In genomic region chr17:24537536-24537935, GRCm38 (mm10) we compare ENCODE assay signal across 14 mouse cellular contexts. TPM values are rescaled to one million over a fixed set of nuclear protein-coding genes. Genes with fewer than 3 reads are reported as not detected.
DNase-seq lines count a peak whose midpoint lies in the region; ATAC-seq and TF ChIP-seq lines count a peak whose summit lies in the region.
"Had no signal": no experiment of that assay in that cellular context is flagged by ENCODE, and none has a peak within 500 bp of the region (broad histone marks: within the 10 kb centered on the region; RNA-seq: fewer than 3 reads in every experiment).

No protein-coding gene starts in this region.

- H3K4me3 ChIP-seq in hindbrain, embryonic 13.5 days = no peak overlapping the region
- no peak overlapping the region for H3K4me3 ChIP-seq in hindbrain, embryonic 10.5 days
- H3K4me3 ChIP-seq in stomach, embryonic 15.5 days (replicated peaks) = no peak overlapping the region
- H3K4me3 ChIP-seq in stomach, postnatal 0 days (ENCODE audit: low read depth, low read length) = no peak overlapping the region
- H3K4me3 ChIP-seq in hindbrain, postnatal 0 days (ENCODE audit: low read length) = no peak overlapping the region
- no peak overlapping the region for H3K4me3 ChIP-seq in kidney, embryonic 14.5 days (ENCODE audit: low read length)
- H3K4me3 ChIP-seq: erythroblast, embryonic 14.5 days; heart, embryonic 15.5 days; myocyte had no signal

- no peak overlapping the region for H3K27ac ChIP-seq in hindbrain, embryonic 13.5 days
- no peak overlapping the region for H3K27ac ChIP-seq in hindbrain, embryonic 10.5 days
- 0 out of 2 replicates have a peak overlapping the region, but pooled peaks have one; percentile 28 for H3K27ac ChIP-seq in stomach, embryonic 15.5 days
- no peak overlapping the region for H3K27ac ChIP-seq in stomach, postnatal 0 days (replicated peaks)
- H3K27ac ChIP-seq in hindbrain, postnatal 0 days = peak overlapping the region; percentile 58; the same call in 1 of the 2 replicates
- no peak overlapping the region for H3K27ac ChIP-seq in kidney, embryonic 14.5 days (ENCODE audit: low read depth, low read length)
- H3K27ac ChIP-seq: heart, embryonic 15.5 days had no signal

- WGBS in hindbrain, embryonic 13.5 days = 44% methylated on average over 3 of the region's 3 CpGs
- WGBS in hindbrain, embryonic 10.5 days = 48% methylated on average over 3 of the region's 3 CpGs
- WGBS in stomach, embryonic 15.5 days = 36% methylated on average over 3 of the region's 3 CpGs
- 25% methylated on average over 3 of the region's 3 CpGs for WGBS in stomach, postnatal 0 days
- 17% methylated on average over 3 of the region's 3 CpGs for WGBS in hindbrain, postnatal 0 days
- WGBS in kidney, embryonic 14.5 days = 47% methylated on average over 3 of the region's 3 CpGs

- H3K4me1 ChIP-seq in hindbrain, embryonic 13.5 days (replicated peaks) = peaks cover 17% of the 10 kb centered on the region
- H3K4me1 ChIP-seq in hindbrain, embryonic 10.5 days (replicated peaks) = peaks cover 26% of the 10 kb centered on the region
- peaks cover 11% of the 10 kb centered on the region for H3K4me1 ChIP-seq in stomach, embryonic 15.5 days
- no peaks in the 10 kb centered on the region for H3K4me1 ChIP-seq in stomach, postnatal 0 days (replicated peaks; ENCODE audit: control insufficient read depth, insufficient read depth)
- H3K4me1 ChIP-seq in hindbrain, postnatal 0 days (ENCODE audit: insufficient read depth, low read length) = peaks cover 17% of the 10 kb centered on the region
- peaks cover 9% of the 10 kb centered on the region for H3K4me1 ChIP-seq in kidney, embryonic 14.5 days (ENCODE audit: control insufficient read depth, insufficient read depth, low read length)

- no peak for TF ChIP-seq EP300 in stomach, postnatal 0 days (optimal IDR thresholded peaks at IDR 0.05)

- no peak for TF ChIP-seq CTCF in stomach, postnatal 0 days (IDR thresholded peaks at IDR 0.05; ENCODE audit: low read depth)
- no peak for TF ChIP-seq CTCF in hindbrain, postnatal 0 days (IDR thresholded peaks at IDR 0.05; ENCODE audit: low read depth)

- no peaks in the 10 kb centered on the region for H3K9me3 ChIP-seq in hindbrain, embryonic 13.5 days
- no peaks in the 10 kb centered on the region for H3K9me3 ChIP-seq in hindbrain, embryonic 10.5 days
- no peaks in the 10 kb centered on the region for H3K9me3 ChIP-seq in stomach, embryonic 15.5 days
- H3K9me3 ChIP-seq in stomach, postnatal 0 days (ENCODE audit: control insufficient read depth, low read length) = no peaks in the 10 kb centered on the region
- no peaks in the 10 kb centered on the region for H3K9me3 ChIP-seq in hindbrain, postnatal 0 days (ENCODE audit: low read length)
- H3K9me3 ChIP-seq in kidney, embryonic 14.5 days (ENCODE audit: control insufficient read depth, low read length) = no peaks in the 10 kb centered on the region
- H3K9me3 ChIP-seq: heart, embryonic 15.5 days had no signal

- DNase-seq in hindbrain, embryonic 10.5 days (ENCODE audit: low spot score) = no peak
- no peak for DNase-seq in stomach, postnatal 0 days (ENCODE audit: low spot score)
- DNase-seq in hindbrain, postnatal 0 days (ENCODE audit: low spot score) = peak; percentile 59
- DNase-seq in spleen, postnatal 4 days (ENCODE audit: low spot score in 2 of 2) = no peak
- no peak for DNase-seq in right cerebral cortex, postnatal 4 days
- DNase-seq: adrenal gland, adult 2 months; gastrocnemius, postnatal 36 days; kidney, postnatal 4 days had no signal

- no peak for ATAC-seq in hindbrain, embryonic 13.5 days (ENCODE audit: low FRiP score)
- no peak for ATAC-seq in stomach, embryonic 15.5 days (ENCODE audit: insufficient read depth, low FRiP score, low read depth)
- no peak for ATAC-seq in stomach, postnatal 0 days (ENCODE audit: low FRiP score, low TSS enrichment)
- peak; percentile 57; the same call in 1 of the 2 replicates for ATAC-seq in hindbrain, postnatal 0 days
- ATAC-seq in kidney, embryonic 14.5 days (ENCODE audit: low FRiP score, low TSS enrichment) = no peak

- no peaks in the 10 kb centered on the region for H3K36me3 ChIP-seq in hindbrain, embryonic 13.5 days
- no peaks in the 10 kb centered on the region for H3K36me3 ChIP-seq in hindbrain, embryonic 10.5 days
- H3K36me3 ChIP-seq in stomach, embryonic 15.5 days = no peaks in the 10 kb centered on the region
- no peaks in the 10 kb centered on the region for H3K36me3 ChIP-seq in stomach, postnatal 0 days (ENCODE audit: control insufficient read depth, insufficient read depth, low read length)
- H3K36me3 ChIP-seq in hindbrain, postnatal 0 days (ENCODE audit: insufficient read depth, low read length) = no peaks in the 10 kb centered on the region
- no peaks in the 10 kb centered on the region for H3K36me3 ChIP-seq in kidney, embryonic 14.5 days (ENCODE audit: control insufficient read depth, insufficient read depth, low read length)
- H3K36me3 ChIP-seq: heart, embryonic 15.5 days had no signal

- H3K9ac ChIP-seq in hindbrain, embryonic 13.5 days = peak overlapping the region; percentile 35; the same call in 1 of the 2 replicates
- H3K9ac ChIP-seq in stomach, embryonic 15.5 days = no peak overlapping the region
- H3K9ac ChIP-seq in stomach, postnatal 0 days (ENCODE audit: low read length) = no peak overlapping the region
- no peak overlapping the region for H3K9ac ChIP-seq in hindbrain, postnatal 0 days (replicated peaks; ENCODE audit: low read length)
- H3K9ac ChIP-seq in kidney, embryonic 14.5 days (ENCODE audit: low read depth, low read length) = no peak overlapping the region
- H3K9ac ChIP-seq: heart, embryonic 15.5 days had no signal

- no peak overlapping the region for H3K4me2 ChIP-seq in hindbrain, embryonic 13.5 days
- no peak overlapping the region for H3K4me2 ChIP-seq in stomach, embryonic 15.5 days
- H3K4me2 ChIP-seq in stomach, postnatal 0 days (replicated peaks; ENCODE audit: low read depth) = no peak overlapping the region
- no peak overlapping the region for H3K4me2 ChIP-seq in hindbrain, postnatal 0 days (ENCODE audit: low read depth, low read length)
- no peak overlapping the region for H3K4me2 ChIP-seq in kidney, embryonic 14.5 days (replicated peaks; ENCODE audit: low read depth, low read length)
- H3K4me2 ChIP-seq: heart, embryonic 15.5 days had no signal

- peaks cover 5% of the 10 kb centered on the region; the same call in 1 of the 2 replicates for H3K27me3 ChIP-seq in hindbrain, embryonic 13.5 days
- no peaks in the 10 kb centered on the region for H3K27me3 ChIP-seq in hindbrain, embryonic 10.5 days (ENCODE audit: insufficient read depth, poor library complexity, severe bottlenecking)
- H3K27me3 ChIP-seq in stomach, embryonic 15.5 days (replicated peaks) = no peaks in the 10 kb centered on the region
- H3K27me3 ChIP-seq in stomach, postnatal 0 days (ENCODE audit: control insufficient read depth, insufficient read depth, low read length) = no peaks in the 10 kb centered on the region
- no peaks in the 10 kb centered on the region for H3K27me3 ChIP-seq in hindbrain, postnatal 0 days (ENCODE audit: insufficient read depth, low read length)
- H3K27me3 ChIP-seq in kidney, embryonic 14.5 days (ENCODE audit: control insufficient read depth, insufficient read depth, low read length) = no peaks in the 10 kb centered on the region

RNA-seq across cellular contexts. Expression of gene Rab26, which starts 3.5 kb away (rescaled TPM):
- polyA plus RNA-seq in hindbrain, embryonic 13.5 days (2015; fragmentation: Nextera tagmentation; extraction: Ambion mirVana) = 2.8 and 3.1 TPM in 2 replicates
- 1.8 and 3.0 TPM in 2 replicates for polyA plus RNA-seq in hindbrain, embryonic 10.5 days (2016; fragmentation: Nextera tagmentation; extraction: Ambion mirVana)
- 8.3 and 11.6 TPM in 2 replicates for polyA plus RNA-seq in stomach, embryonic 15.5 days (2015; fragmentation: Nextera tagmentation; extraction: Ambion mirVana)
- polyA plus RNA-seq in stomach, postnatal 0 days (2015; fragmentation: Nextera tagmentation; extraction: Ambion mirVana) = 0.82 and 0.85 TPM in 2 replicates
- 2.7 and 4.0 TPM in 2 replicates for total RNA-seq in hindbrain, postnatal 0 days (2014; rRNA removed)
- polyA plus RNA-seq in hindbrain, postnatal 0 days (2015; fragmentation: Nextera tagmentation; extraction: Ambion mirVana) = 10.6 and 14.7 TPM in 2 replicates
- 2.7 and 2.8 TPM in 2 replicates for polyA plus RNA-seq in kidney, embryonic 14.5 days (2014; fragmentation: Nextera tagmentation; extraction: Ambion mirVana)

RNA-seq across cellular contexts. Expression of gene Traf7, which starts 9.8 kb away (rescaled TPM):
- polyA plus RNA-seq in hindbrain, embryonic 13.5 days (2015; fragmentation: Nextera tagmentation; extraction: Ambion mirVana) = 86.0 and 89.9 TPM in 2 replicates
- 93.6 and 96.4 TPM in 2 replicates for polyA plus RNA-seq in hindbrain, embryonic 10.5 days (2016; fragmentation: Nextera tagmentation; extraction: Ambion mirVana)
- polyA plus RNA-seq in stomach, embryonic 15.5 days (2015; fragmentation: Nextera tagmentation; extraction: Ambion mirVana) = 82.7 and 84.2 TPM in 2 replicates
- 41.8 and 42.6 TPM in 2 replicates for polyA plus RNA-seq in stomach, postnatal 0 days (2015; fragmentation: Nextera tagmentation; extraction: Ambion mirVana)
- 159 and 165 TPM in 2 replicates for total RNA-seq in hindbrain, postnatal 0 days (2014; rRNA removed)
- polyA plus RNA-seq in hindbrain, postnatal 0 days (2015; fragmentation: Nextera tagmentation; extraction: Ambion mirVana) = 64.0 and 66.1 TPM in 2 replicates
- polyA plus RNA-seq in kidney, embryonic 14.5 days (2014; fragmentation: Nextera tagmentation; extraction: Ambion mirVana) = 69.0 and 88.5 TPM in 2 replicates

RNA-seq across cellular contexts. Expression of gene Pkd1, which starts 12.1 kb away (rescaled TPM):
- polyA plus RNA-seq in hindbrain, embryonic 13.5 days (2015; fragmentation: Nextera tagmentation; extraction: Ambion mirVana) = 20.1 and 21.6 TPM in 2 replicates
- 11.9 and 21.7 TPM in 2 replicates for polyA plus RNA-seq in hindbrain, embryonic 10.5 days (2016; fragmentation: Nextera tagmentation; extraction: Ambion mirVana)
- 27.3 and 29.0 TPM in 2 replicates for polyA plus RNA-seq in stomach, embryonic 15.5 days (2015; fragmentation: Nextera tagmentation; extraction: Ambion mirVana)
- 10.9 and 12.3 TPM in 2 replicates for polyA plus RNA-seq in stomach, postnatal 0 days (2015; fragmentation: Nextera tagmentation; extraction: Ambion mirVana)
- total RNA-seq in hindbrain, postnatal 0 days (2014; rRNA removed) = 87.9 and 99.2 TPM in 2 replicates
- polyA plus RNA-seq in hindbrain, postnatal 0 days (2015; fragmentation: Nextera tagmentation; extraction: Ambion mirVana) = 14.9 and 16.0 TPM in 2 replicates
- polyA plus RNA-seq in kidney, embryonic 14.5 days (2014; fragmentation: Nextera tagmentation; extraction: Ambion mirVana) = 16.7 and 31.6 TPM in 2 replicates

RNA-seq across cellular contexts. Expression of gene Caskin1, which starts 49.1 kb away (rescaled TPM):
- 32.8 and 34.3 TPM in 2 replicates for polyA plus RNA-seq in hindbrain, embryonic 13.5 days (2015; fragmentation: Nextera tagmentation; extraction: Ambion mirVana)
- polyA plus RNA-seq in hindbrain, embryonic 10.5 days (2016; fragmentation: Nextera tagmentation; extraction: Ambion mirVana) = 6.8 and 10.2 TPM in 2 replicates
- polyA plus RNA-seq in stomach, embryonic 15.5 days (2015; fragmentation: Nextera tagmentation; extraction: Ambion mirVana) = 2.6 and 3.0 TPM in 2 replicates
- 0.84 and 1.3 TPM in 2 replicates for polyA plus RNA-seq in stomach, postnatal 0 days (2015; fragmentation: Nextera tagmentation; extraction: Ambion mirVana)
- 152 and 163 TPM in 2 replicates for total RNA-seq in hindbrain, postnatal 0 days (2014; rRNA removed)
- polyA plus RNA-seq in hindbrain, postnatal 0 days (2015; fragmentation: Nextera tagmentation; extraction: Ambion mirVana) = 42.1 and 43.7 TPM in 2 replicates
- 1.6 and 1.8 TPM in 2 replicates for polyA plus RNA-seq in kidney, embryonic 14.5 days (2014; fragmentation: Nextera tagmentation; extraction: Ambion mirVana)
- polyA plus RNA-seq: erythroblast, embryonic 14.5 days had no signal

RNA-seq across cellular contexts. Expression of gene Mlst8, which starts 58.7 kb away (rescaled TPM):
- polyA plus RNA-seq in hindbrain, embryonic 13.5 days (2015; fragmentation: Nextera tagmentation; extraction: Ambion mirVana) = 35.5 and 36.1 TPM in 2 replicates
- polyA plus RNA-seq in hindbrain, embryonic 10.5 days (2016; fragmentation: Nextera tagmentation; extraction: Ambion mirVana) = 35.1 and 36.0 TPM in 2 replicates
- 25.0 and 30.5 TPM in 2 replicates for polyA plus RNA-seq in stomach, embryonic 15.5 days (2015; fragmentation: Nextera tagmentation; extraction: Ambion mirVana)
- 12.4 and 13.4 TPM in 2 replicates for polyA plus RNA-seq in stomach, postnatal 0 days (2015; fragmentation: Nextera tagmentation; extraction: Ambion mirVana)
- total RNA-seq in hindbrain, postnatal 0 days (2014; rRNA removed) = 45.9 and 55.3 TPM in 2 replicates
- 26.3 and 26.4 TPM in 2 replicates for polyA plus RNA-seq in hindbrain, postnatal 0 days (2015; fragmentation: Nextera tagmentation; extraction: Ambion mirVana)
- 36.4 and 36.9 TPM in 2 replicates for polyA plus RNA-seq in kidney, embryonic 14.5 days (2014; fragmentation: Nextera tagmentation; extraction: Ambion mirVana)

Comparison
In these comparisons a context has a peak if more than half of its experiments do, and no peak if none do; other contexts are left out.
1. H3K27ac ChIP-seq: peak in stomach, embryonic 15.5 days (single experiment) and hindbrain, postnatal 0 days (single experiment); none in hindbrain, embryonic 13.5 days (single experiment), hindbrain, embryonic 10.5 days (single experiment), stomach, postnatal 0 days (single experiment) and kidney, embryonic 14.5 days (single experiment).